8 mouse cellular contexts compared by ENCODE assay signal in the genomic region with DNA sequence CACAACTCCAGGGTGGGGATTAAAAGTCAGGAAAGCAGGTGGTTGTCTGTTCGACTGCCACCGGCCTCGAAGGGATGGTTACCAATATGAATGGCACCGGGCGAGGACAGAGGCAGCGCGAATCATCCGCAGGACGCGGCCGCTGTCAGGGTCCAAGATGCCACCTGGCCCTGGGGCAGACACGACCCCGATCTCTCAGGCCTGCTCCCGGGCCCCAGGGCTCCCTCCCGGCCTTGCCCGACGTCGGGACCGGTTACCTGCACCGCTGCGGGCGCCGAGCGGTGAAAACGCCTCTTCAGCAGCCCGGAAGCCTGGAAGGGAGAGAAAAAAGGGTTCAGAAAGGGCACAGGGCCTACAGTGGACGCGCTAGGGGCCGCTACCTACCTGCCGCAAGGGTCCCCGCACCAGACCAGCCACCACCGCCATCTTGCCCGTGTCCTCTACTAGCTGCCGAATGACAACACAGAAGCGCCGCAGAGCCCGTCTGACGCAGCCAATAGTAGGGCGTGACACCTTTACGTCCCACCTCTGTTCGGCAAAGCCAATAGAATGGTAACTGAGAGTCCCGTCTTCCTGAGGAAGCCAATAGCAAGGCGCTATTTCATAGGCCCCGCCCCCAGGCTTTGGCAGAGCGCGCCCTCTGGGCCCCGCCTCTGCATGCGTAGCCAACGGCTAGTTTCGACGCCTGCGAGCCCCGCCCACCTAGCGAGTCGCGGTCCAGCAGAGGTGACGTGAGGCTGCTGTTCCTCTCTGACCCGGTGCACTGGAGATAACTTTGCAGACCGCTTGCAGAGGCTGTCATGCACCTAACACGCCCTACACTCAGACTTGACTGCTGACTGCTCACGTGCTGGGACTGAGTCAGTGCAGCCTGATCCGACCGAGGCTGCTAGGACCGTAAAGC. TPM values are rescaled to one million over a fixed set of nuclear protein-coding genes. Genes with fewer than 3 reads are reported as not detected.
DNase-seq lines count a peak whose midpoint lies in the region; ATAC-seq lines count a peak whose summit lies in the region.

A gene (minus strand): TSS at position 519 of the 904 bp plus-strand sequence.

- H3K4me1 ChIP-seq in intestine, embryonic 14.5 days (replicated peaks; ENCODE audit: control insufficient read depth, insufficient read depth, low read length) = peaks cover 4% of the 10 kb centered on the region; the same call in 1 of the 2 replicates

- peak; percentile 96 for DNase-seq in adrenal gland, adult 18-20 months (ENCODE audit: low spot score in 2 of 2)
- DNase-seq in embryo, embryonic 11 days = peak; percentile 100
- DNase-seq in gastrocnemius, postnatal 25 days = peak; percentile 99
- DNase-seq in intestine, embryonic 14.5 days (ENCODE audit: low spot score) = peak; percentile 95
- DNase-seq in left cerebral cortex, postnatal 14 days (ENCODE audit: low spot score in 2 of 2) = peak; percentile 99 to 100
- peak; percentile 99 for DNase-seq in mesoderm, embryonic 11.5 days (ENCODE audit: low read depth, low spot score)
- peak; percentile 99 to 100 for DNase-seq in right cerebral cortex, postnatal 36 days (ENCODE audit: low spot score in 2 of 2)
- peak; percentile 99 for DNase-seq in yolk sac, embryonic 10.5 days (ENCODE audit: low spot score)

- no peaks in the 10 kb centered on the region for H3K9me3 ChIP-seq in intestine, embryonic 14.5 days (ENCODE audit: control insufficient read depth, low read length)

- H3K4me3 ChIP-seq in intestine, embryonic 14.5 days (ENCODE audit: low read depth, low read length) = peak within 1 kb of the TSS; percentile 84

- under 1% methylated on average over 64 of the region's 64 CpGs for WGBS in intestine, embryonic 14.5 days

- peak within 1 kb of the TSS; percentile 65 for H3K4me2 ChIP-seq in intestine, embryonic 14.5 days (ENCODE audit: low read length)

- H3K27me3 ChIP-seq in intestine, embryonic 14.5 days (replicated peaks; ENCODE audit: control insufficient read depth, insufficient read depth, low read length) = no peaks in the 10 kb centered on the region

- H3K9ac ChIP-seq in intestine, embryonic 14.5 days (ENCODE audit: low read length) = peak within 1 kb of the TSS; percentile 89

- peak within 1 kb of the TSS; percentile 18 for H3K27ac ChIP-seq in intestine, embryonic 14.5 days (ENCODE audit: low read depth)

- H3K36me3 ChIP-seq in intestine, embryonic 14.5 days (ENCODE audit: control insufficient read depth, insufficient read depth, low read length) = peaks cover 30% of the 10 kb centered on the region

- intact Hi-C loops in left cerebral cortex, postnatal 14 days (cut with DNase I) = loop anchor here (2.0 to 5.0 kb wide), 2 partner anchors 42 to 80 kb away; a partner anchor contains a TSS

- peak; percentile 99 for ATAC-seq in intestine, embryonic 14.5 days (replicated peaks; ENCODE audit: low FRiP score, low TSS enrichment, low read depth)

RNA-seq across cellular contexts. Expression of the gene that starts here (rescaled TPM):
- total RNA-seq in adrenal gland, adult 18-20 months (2021) = 100 to 1,000 TPM; 377 to 745 TPM
- total RNA-seq in gastrocnemius, postnatal 25 days (2021) = 100 to 1,000 TPM; 353 to 354 TPM
- polyA plus RNA-seq in intestine, embryonic 14.5 days (2014; fragmentation: Nextera tagmentation; extraction: Ambion mirVana) = 184 and 200 TPM in 2 replicates
- total RNA-seq in left cerebral cortex, postnatal 14 days (2021) = 100 to 1,000 TPM; 201 to 206 TPM

Comparison
In these comparisons a context has a peak if more than half of its experiments do, and no peak if none do; other contexts are left out.
1. Peak in every context shown above with its lines: DNase-seq, ATAC-seq, H3K4me3 ChIP-seq and H3K27ac ChIP-seq.